Mouse (Mus musculus) ES-Bruce4 (cell line): Measurements from ENCODE around the gene Bcl2l13.

Experiments used
- CTCF ChIP-seq: IDR thresholded peaks from one replicate; pipeline ENCODE4 v1.8.1; 2011; ENCODE audit warnings: low read depth, low read length
- EP300 ChIP-seq: IDR thresholded peaks from 2 replicates; pipeline ENCODE4 v1.6.1; 2011; ENCODE audit warnings: low read depth, low read length; ENCODE audit not compliant: insufficient read depth
- POLR2A ChIP-seq: IDR thresholded peaks from one replicate; pipeline ENCODE4 v1.8.1; 2011; ENCODE audit warnings: low read length; ENCODE audit not compliant: insufficient read depth

DNA sequence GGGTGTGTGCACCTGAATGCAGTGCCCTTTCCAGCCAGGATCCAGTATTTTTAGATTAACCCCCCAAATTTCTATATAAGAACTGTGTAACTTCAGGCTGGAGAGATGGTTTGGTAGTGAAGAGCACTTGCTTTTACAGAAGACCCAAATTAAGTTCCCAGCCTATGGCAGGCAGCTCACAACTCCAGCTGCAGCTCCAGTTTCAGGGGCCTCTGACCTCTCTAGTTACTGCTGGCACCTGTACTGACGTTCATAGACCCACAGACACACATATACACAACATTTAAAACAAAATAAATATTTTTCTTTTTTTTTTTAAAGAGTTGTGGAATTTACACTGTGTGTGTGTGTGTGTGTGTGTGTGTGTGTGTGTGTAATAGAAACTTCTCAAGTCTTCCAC lies 93.4 kb downstream of the Bcl2l13 start:
- TF ChIP-seq CTCF, result no peak
- TF ChIP-seq EP300, result no peak
- TF ChIP-seq POLR2A, result no peak
